In genomic region chr3:84260024-84260535, GRCm38 (mm10) we compare ENCODE assay signal across 8 mouse cellular contexts. TPM values are rescaled to one million over a fixed set of nuclear protein-coding genes. Genes with fewer than 3 reads are reported as not detected.
DNase-seq lines count a peak whose midpoint lies in the region; ATAC-seq and TF ChIP-seq lines count a peak whose summit lies in the region.

No protein-coding gene starts in this region.

- peak overlapping the region; percentile 98 for H3K4me2 ChIP-seq in embryonic facial prominence, embryonic 14.5 days (ENCODE audit: low read depth, low read length)
- H3K4me2 ChIP-seq in limb, embryonic 11.5 days (ENCODE audit: low read depth, severe bottlenecking), result peak overlapping the region; percentile 96
- H3K4me2 ChIP-seq in neural tube, embryonic 12.5 days (replicated peaks), result peak overlapping the region; percentile 94

- TF ChIP-seq POLR2A in kidney, adult 2 months (IDR thresholded peaks at IDR 0.05; ENCODE audit: low read depth, low read length), result no peak

- WGBS in kidney, adult 2 months, result 6% methylated on average over 8 of the region's 8 CpGs
- 5% methylated on average over 6 of the region's 8 CpGs for WGBS in embryonic facial prominence, embryonic 14.5 days
- WGBS in limb, embryonic 11.5 days, result 5% methylated on average over 7 of the region's 8 CpGs
- 3% methylated on average over 7 of the region's 8 CpGs for WGBS in neural tube, embryonic 12.5 days

- H3K36me3 ChIP-seq in kidney, adult 2 months (ENCODE audit: control insufficient read depth, insufficient read depth, low read length), result no peaks in the 10 kb centered on the region
- H3K36me3 ChIP-seq in embryonic facial prominence, embryonic 14.5 days (ENCODE audit: control insufficient read depth, insufficient read depth, low read length), result no peaks in the 10 kb centered on the region
- no peaks in the 10 kb centered on the region for H3K36me3 ChIP-seq in limb, embryonic 11.5 days (ENCODE audit: control insufficient read depth, insufficient read depth, low read length)
- no peaks in the 10 kb centered on the region for H3K36me3 ChIP-seq in neural tube, embryonic 12.5 days

- H3K27me3 ChIP-seq in kidney, adult 2 months (replicated peaks; ENCODE audit: control insufficient read depth, insufficient read depth, low read length), result no peaks in the 10 kb centered on the region
- no peaks in the 10 kb centered on the region; the same call in 1 of the 2 replicates for H3K27me3 ChIP-seq in embryonic facial prominence, embryonic 14.5 days (replicated peaks; ENCODE audit: control insufficient read depth, insufficient read depth, low read length)
- H3K27me3 ChIP-seq in limb, embryonic 11.5 days (ENCODE audit: control insufficient read depth, insufficient read depth, low read length), result no peaks in the 10 kb centered on the region; the same call in 1 of the 2 replicates
- H3K27me3 ChIP-seq in neural tube, embryonic 12.5 days (replicated peaks), result no peaks in the 10 kb centered on the region

- H3K27ac ChIP-seq in kidney, adult 2 months (ENCODE audit: insufficient read depth, low read depth, low read length), result peak overlapping the region; percentile 72
- H3K27ac ChIP-seq in embryonic facial prominence, embryonic 14.5 days (replicated peaks; ENCODE audit: low read depth, low read length), result peak overlapping the region; percentile 83
- no peak overlapping the region for H3K27ac ChIP-seq in limb, embryonic 11.5 days (replicated peaks; ENCODE audit: low read depth, low read length)
- peak overlapping the region; percentile 57; the same call in 1 of the 2 replicates for H3K27ac ChIP-seq in neural tube, embryonic 12.5 days

- no peaks in the 10 kb centered on the region for H3K9me3 ChIP-seq in embryonic facial prominence, embryonic 14.5 days (ENCODE audit: control insufficient read depth, low read length)
- no peaks in the 10 kb centered on the region for H3K9me3 ChIP-seq in limb, embryonic 11.5 days (ENCODE audit: control insufficient read depth, low read length)
- no peaks in the 10 kb centered on the region for H3K9me3 ChIP-seq in neural tube, embryonic 12.5 days

- H3K4me1 ChIP-seq in kidney, adult 2 months (ENCODE audit: control insufficient read depth, insufficient read depth, low read length), result peaks cover 12% of the 10 kb centered on the region; the same call in 1 of the 2 replicates
- H3K4me1 ChIP-seq in embryonic facial prominence, embryonic 14.5 days (ENCODE audit: control insufficient read depth, insufficient read depth, low read length), result peaks cover 11% of the 10 kb centered on the region
- peaks cover 20% of the 10 kb centered on the region for H3K4me1 ChIP-seq in limb, embryonic 11.5 days (ENCODE audit: control insufficient read depth, insufficient read depth, low read length)
- peaks cover 74% of the 10 kb centered on the region for H3K4me1 ChIP-seq in neural tube, embryonic 12.5 days

- H3K4me3 ChIP-seq in kidney, adult 2 months (ENCODE audit: insufficient read depth, low read depth, low read length), result peak overlapping the region; percentile 96
- H3K4me3 ChIP-seq in embryonic facial prominence, embryonic 14.5 days (ENCODE audit: low read depth, low read length), result peak overlapping the region; percentile 78
- H3K4me3 ChIP-seq in limb, embryonic 11.5 days (ENCODE audit: low read depth, low read length), result peak overlapping the region; percentile 55
- peak overlapping the region; percentile 77 for H3K4me3 ChIP-seq in neural tube, embryonic 12.5 days

- no peak for DNase-seq in kidney, adult 2 months
- DNase-seq in kidney, postnatal 4 days, result no peak
- DNase-seq in Muller cell, postnatal 12 days (ENCODE audit: inconsistent ontology term), result peak; percentile 34
- DNase-seq in embryonic facial prominence, embryonic 14.5 days (ENCODE audit: low spot score), result no peak
- DNase-seq in limb, embryonic 11.5 days (ENCODE audit: low spot score), result peak; percentile 35
- DNase-seq in frontal cortex, postnatal 10 days (ENCODE audit: low spot score in 2 of 2), result no peak
- DNase-seq in left cerebral cortex, adult 18-20 months (ENCODE audit: low spot score in 2 of 2), result no peak

- ATAC-seq in embryonic facial prominence, embryonic 14.5 days (ENCODE audit: low read depth), result peak; percentile 34; the same call in 1 of the 2 replicates
- ATAC-seq in limb, embryonic 11.5 days (ENCODE audit: insufficient number of reproducible peaks, low FRiP score, low TSS enrichment, low read depth), result no peak; the same call in 1 of the 2 replicates
- ATAC-seq in neural tube, embryonic 12.5 days (ENCODE audit: low FRiP score, low read depth), result peak; percentile 39

- peak overlapping the region; percentile 83 for H3K9ac ChIP-seq in embryonic facial prominence, embryonic 14.5 days (ENCODE audit: low read depth, low read length)
- no peak overlapping the region for H3K9ac ChIP-seq in limb, embryonic 11.5 days (ENCODE audit: low read length)
- peak overlapping the region; percentile 95 for H3K9ac ChIP-seq in neural tube, embryonic 12.5 days

- no peak for TF ChIP-seq CTCF in kidney, adult 2 months (conservative IDR thresholded peaks at IDR 0.05; ENCODE audit: insufficient read depth, insufficient read length, low read depth, low read length)

RNA-seq across cellular contexts. Expression of gene Trim2, which starts 46.6 kb away (rescaled TPM):
- 44.5 and 49.2 TPM in 2 replicates for polyA plus RNA-seq in kidney, adult 2 months (2012; rRNA removed)
- 24.9 and 26.7 TPM in 2 replicates for polyA plus RNA-seq in embryonic facial prominence, embryonic 14.5 days (2014; fragmentation: Nextera tagmentation; extraction: Ambion mirVana)
- 12.4 and 13.5 TPM in 2 replicates for polyA plus RNA-seq in limb, embryonic 11.5 days (2014; fragmentation: Nextera tagmentation; extraction: Ambion mirVana)
- 132 and 151 TPM in 2 replicates for polyA plus RNA-seq in neural tube, embryonic 12.5 days (2016; fragmentation: Nextera tagmentation; extraction: Ambion mirVana)
- total RNA-seq in left cerebral cortex, adult 18-20 months (2021), result 100 to 1,000 TPM; 246 to 258 TPM

Comparison
In these comparisons a context has a peak if more than half of its experiments do, and no peak if none do; other contexts are left out.
1. DNase-seq: peak in Muller cell, postnatal 12 days (single experiment) and limb, embryonic 11.5 days (single experiment); none in kidney, adult 2 months (single experiment), kidney, postnatal 4 days (0 of 2), embryonic facial prominence, embryonic 14.5 days (single experiment), frontal cortex, postnatal 10 days (0 of 2) and left cerebral cortex, adult 18-20 months (0 of 2).
2. Peak in every context shown above with its lines, with median percentiles within 50 percentile points of each other: H3K4me3 ChIP-seq and H3K4me2 ChIP-seq.